Mouse (Mus musculus) lung, embryonic 15.5 days (tissue): ENCODE results near the gene Efna4. TPM values are rescaled to one million over a fixed set of nuclear protein-coding genes. Genes with fewer than 3 reads are reported as not detected.

Experiments used
- ATAC-seq: fragments of 200-750 bp; cut with Nextera tagmentation; 2 replicates; pipeline ENCODE4 v1.8.0; 2017; ENCODE audit warnings: moderate number of reproducible peaks, borderline replicate concordance; ENCODE audit not compliant: low FRiP score, low TSS enrichment; ENCODE audit errors: extremely low read depth
- H3K27ac ChIP-seq: fragments of 300-500 bp; sonication (generic); 2 replicates; pipeline ENCODE4 v1.5.1; 2015; ENCODE audit warnings: moderate library complexity, mild to moderate bottlenecking, inconsistent platforms
- H3K27me3 ChIP-seq: fragments of 300-500 bp; sonication (generic); 2 replicates; pipeline ENCODE4 v1.6.1; 2015; ENCODE audit warnings: inconsistent platforms
- H3K36me3 ChIP-seq: fragments of 300-500 bp; sonication (generic); 2 replicates; pipeline ENCODE4 v1.6.1; 2015; ENCODE audit warnings: inconsistent platforms
- H3K4me1 ChIP-seq: fragments of 300-500 bp; sonication (generic); 2 replicates; pipeline ENCODE4 v1.6.1; 2015; ENCODE audit warnings: inconsistent platforms
- H3K4me2 ChIP-seq: fragments of 300-500 bp; sonication (generic); 2 replicates; pipeline ENCODE4 v1.6.1; 2015; ENCODE audit warnings: inconsistent platforms, mild to moderate bottlenecking, moderate library complexity
- H3K4me3 ChIP-seq: fragments of 300-500 bp; sonication (generic); 2 replicates; pipeline ENCODE4 v1.5.1; 2015; ENCODE audit warnings: mild to moderate bottlenecking, inconsistent platforms
- H3K9ac ChIP-seq: fragments of 300-500 bp; sonication (generic); 2 replicates; pipeline ENCODE4 v1.6.1; 2015; ENCODE audit warnings: inconsistent platforms
- H3K9me3 ChIP-seq: fragments of 300-500 bp; sonication (generic); 2 replicates; pipeline ENCODE4 v1.6.1; 2016; ENCODE audit warnings: inconsistent platforms
- WGBS: fragments of 180-500 bp; shearing (Covaris S2); methylation state at CpG from one replicate; pipeline ENCODE4 v1.1.7; 2015; 5-methylcytosine and 5-hydroxymethylcytosine counted together
- polyA plus RNA-seq: library from polyadenylated mRNA; unstranded; fragments of >200 nt; fragmentation: Nextera tagmentation; extraction: Ambion mirVana; gene quantifications from 2 replicates; pipeline ENCODE4 v1.2.1, GENCODE M21; 2015

Efna4 gene
- 29.0 and 29.9 TPM in 2 replicates for polyA plus RNA-seq

GRCm38 (mm10) chr3:89337721-89338578 lies at the start of gene Efna4:
TSS of gene Efna4 (minus strand) at chr3:89338028.
- Histone ChIP-seq H3K9ac (peak within 1 kb of the TSS; percentile 91), H3K4me3 (peak within 1 kb of the TSS; percentile 87), H3K36me3 (peaks cover 22% of the 10 kb centered on the region), H3K4me2 (peak within 1 kb of the TSS; percentile 76), H3K9me3 (no peaks in the 10 kb centered on the region), H3K4me1 (peaks cover 50% of the 10 kb centered on the region), H3K27me3 (no peaks in the 10 kb centered on the region), H3K27ac (peak within 1 kb of the TSS; percentile 88)
- WGBS = under 1% methylated on average over 44 of the region's 44 CpGs
- peak; percentile 86 for ATAC-seq

GRCm38 (mm10) chr3:89386438-89387420 lies 48.9 kb upstream of the Efna4 start:
- Histone ChIP-seq H3K4me3 (0 out of 2 replicates have a peak overlapping the region, but pooled peaks have one; percentile 1), H3K27ac (peak overlapping the region; percentile 27; the same call in 1 of the 2 replicates), H3K4me1 (peaks cover 75% of the 10 kb centered on the region), H3K27me3 (no peaks in the 10 kb centered on the region), H3K36me3 (no peaks in the 10 kb centered on the region), H3K9me3 (no peaks in the 10 kb centered on the region), H3K9ac (0 out of 2 replicates have a peak overlapping the region, but pooled peaks have one; percentile 4), H3K4me2 (peak overlapping the region; percentile 22; the same call in 1 of the 2 replicates)
- no peak for ATAC-seq
- 54% methylated on average over 17 of the region's 17 CpGs for WGBS

- Histone ChIP-seq H3K36me3 (peaks cover 5% of the 10 kb centered on the region), H3K4me1 (peaks cover 62% of the 10 kb centered on the region), H3K9ac (no peak overlapping the region), H3K4me3 (no peak overlapping the region), H3K27ac (no peak overlapping the region), H3K27me3 (no peaks in the 10 kb centered on the region), H3K9me3 (no peaks in the 10 kb centered on the region), H3K4me2 (no peak overlapping the region)
- no peak for ATAC-seq
- 29% methylated on average over 9 of the region's 11 CpGs for WGBS
Measured at GRCm38 (mm10) chr3:89385451-89385850, 47.6 kb upstream of the Efna4 start.

- 70% methylated on average over 10 of the region's 12 CpGs for WGBS
- Histone ChIP-seq H3K9me3 (no peaks in the 10 kb centered on the region), H3K27ac (peak overlapping the region; percentile 44; the same call in 1 of the 2 replicates), H3K4me2 (peak overlapping the region; percentile 16; the same call in 1 of the 2 replicates), H3K9ac (no peak overlapping the region), H3K36me3 (peaks cover 15% of the 10 kb centered on the region), H3K4me1 (peaks cover 53% of the 10 kb centered on the region), H3K4me3 (no peak overlapping the region), H3K27me3 (no peaks in the 10 kb centered on the region)
- ATAC-seq = no peak
Measured at GRCm38 (mm10) chr3:89384331-89385076, 46.7 kb upstream of the Efna4 start.

GRCm38 (mm10) chr3:89383651-89384255 lies 45.9 kb upstream of the Efna4 start:
- Histone ChIP-seq H3K27me3 (no peaks in the 10 kb centered on the region), H3K4me1 (peaks cover 56% of the 10 kb centered on the region), H3K9ac (no peak overlapping the region), H3K27ac (0 out of 2 replicates have a peak overlapping the region, but pooled peaks have one; percentile 24), H3K4me2 (peak overlapping the region; percentile 16; the same call in 1 of the 2 replicates), H3K36me3 (peaks cover 18% of the 10 kb centered on the region), H3K4me3 (no peak overlapping the region), H3K9me3 (no peaks in the 10 kb centered on the region)
- 73% methylated on average over 5 of the region's 5 CpGs for WGBS
- ATAC-seq = no peak

- 79% methylated on average over 5 of the region's 5 CpGs for WGBS
- H3K9ac ChIP-seq = no peak overlapping the region
- no peak for ATAC-seq
- peak overlapping the region; percentile 24; the same call in 1 of the 2 replicates for H3K27ac ChIP-seq
- no peak overlapping the region for H3K4me2 ChIP-seq
- H3K36me3 ChIP-seq = peaks cover 18% of the 10 kb centered on the region
- no peaks in the 10 kb centered on the region for H3K9me3 ChIP-seq
- H3K4me1 ChIP-seq = peaks cover 56% of the 10 kb centered on the region
- H3K4me3 ChIP-seq = no peak overlapping the region
- no peaks in the 10 kb centered on the region for H3K27me3 ChIP-seq
Measured at GRCm38 (mm10) chr3:89382950-89383349, 45.1 kb upstream of the Efna4 start.

GRCm38 (mm10) chr3:89382033-89382882 lies 44.4 kb upstream of the Efna4 start:
- no peak overlapping the region for H3K9ac ChIP-seq
- peaks cover 18% of the 10 kb centered on the region for H3K36me3 ChIP-seq
- H3K27ac ChIP-seq = no peak overlapping the region
- WGBS = 86% methylated on average over 9 of the region's 9 CpGs
- no peaks in the 10 kb centered on the region for H3K9me3 ChIP-seq
- H3K4me1 ChIP-seq = peaks cover 56% of the 10 kb centered on the region
- no peak overlapping the region for H3K4me2 ChIP-seq
- ATAC-seq = no peak
- H3K27me3 ChIP-seq = no peaks in the 10 kb centered on the region
- no peak overlapping the region for H3K4me3 ChIP-seq

- Histone ChIP-seq H3K4me2 (no peak overlapping the region), H3K27ac (no peak overlapping the region), H3K36me3 (peaks cover 18% of the 10 kb centered on the region), H3K4me3 (no peak overlapping the region), H3K27me3 (no peaks in the 10 kb centered on the region), H3K9me3 (no peaks in the 10 kb centered on the region), H3K4me1 (peaks cover 47% of the 10 kb centered on the region), H3K9ac (no peak overlapping the region)
- 71% methylated on average over 11 of the region's 11 CpGs for WGBS
- ATAC-seq = no peak
Measured at GRCm38 (mm10) chr3:89381233-89381632, 43.4 kb upstream of the Efna4 start.

- Histone ChIP-seq H3K27me3 (no peaks in the 10 kb centered on the region), H3K9ac (no peak overlapping the region), H3K4me3 (no peak overlapping the region), H3K27ac (no peak overlapping the region), H3K9me3 (no peaks in the 10 kb centered on the region), H3K4me1 (peaks cover 46% of the 10 kb centered on the region), H3K4me2 (no peak overlapping the region), H3K36me3 (peaks cover 18% of the 10 kb centered on the region)
- WGBS = 91% methylated on average over 18 of the region's 18 CpGs
- no peak for ATAC-seq
Measured at GRCm38 (mm10) chr3:89380711-89381110, 42.9 kb upstream of the Efna4 start.

GRCm38 (mm10) chr3:89380291-89380690 lies 42.5 kb upstream of the Efna4 start:
- WGBS = 91% methylated on average over 14 of the region's 14 CpGs
- peaks cover 42% of the 10 kb centered on the region for H3K4me1 ChIP-seq
- no peak overlapping the region for H3K4me3 ChIP-seq
- no peak for ATAC-seq
- no peaks in the 10 kb centered on the region for H3K27me3 ChIP-seq
- no peak overlapping the region for H3K9ac ChIP-seq
- no peaks in the 10 kb centered on the region for H3K9me3 ChIP-seq
- peaks cover 18% of the 10 kb centered on the region for H3K36me3 ChIP-seq
- no peak overlapping the region for H3K27ac ChIP-seq
- H3K4me2 ChIP-seq = no peak overlapping the region
